Mouse (Mus musculus) liver, adult 2 months (tissue): ENCODE data around the gene Agbl1. TPM values are rescaled to one million over a fixed set of nuclear protein-coding genes. Genes with fewer than 3 reads are reported as not detected.

Experiments
- DNase-seq: peaks from one replicate; pipeline ENCODE4 v3.0.0-alpha.2; 2011; ENCODE audit warnings: low read depth, low spot score; ENCODE audit errors: extremely low read depth
- H3K27ac ChIP-seq: fragments of 200-500 bp; replicated peaks from 2 replicates; pipeline ENCODE4 v1.5.1; 2012; ENCODE audit warnings: low read depth, mild to moderate bottlenecking, control low read depth, inconsistent platforms, low read length; ENCODE audit not compliant: insufficient read depth
- H3K27me3 ChIP-seq: fragments of 200-500 bp; 2 replicates; pipeline ENCODE4 v1.6.1; 2012; ENCODE audit warnings: mild to moderate bottlenecking, moderate library complexity, low read length, inconsistent platforms; ENCODE audit not compliant: control insufficient read depth, insufficient read depth
- H3K36me3 ChIP-seq: fragments of 200-500 bp; 2 replicates; pipeline ENCODE4 v1.6.1; 2012; ENCODE audit warnings: low read length, inconsistent platforms; ENCODE audit not compliant: control insufficient read depth, insufficient read depth
- H3K4me1 ChIP-seq: fragments of 200-500 bp; 2 replicates; pipeline ENCODE4 v1.6.1; 2011; ENCODE audit warnings: low read length; ENCODE audit not compliant: control insufficient read depth, insufficient read depth
- H3K4me3 ChIP-seq: fragments of 200-500 bp; 2 replicates; pipeline ENCODE4 v1.5.1; 2011; ENCODE audit warnings: low read depth, mild to moderate bottlenecking, control low read depth, low read length, moderate library complexity; ENCODE audit not compliant: insufficient read depth
- H3K79me2 ChIP-seq: fragments of 200-500 bp; 2 replicates; pipeline ENCODE4 v1.6.1; 2012; ENCODE audit warnings: inconsistent platforms, mild to moderate bottlenecking, low read length, moderate library complexity; ENCODE audit not compliant: control insufficient read depth, insufficient read depth
- H3K9ac ChIP-seq: fragments of 200-500 bp; 2 replicates; pipeline ENCODE4 v1.6.1; 2012; ENCODE audit warnings: low read depth, mild to moderate bottlenecking, control low read depth, inconsistent platforms, low read length
- CTCF ChIP-seq: fragments of 200-500 bp; IDR thresholded peaks from 2 replicates; pipeline ENCODE4 v1.5.1; 2011; ENCODE audit warnings: low read depth, low read length, control low read depth
- POLR2A ChIP-seq: fragments of 200-500 bp; IDR thresholded peaks from 2 replicates; pipeline ENCODE4 v1.6.1; 2011; ENCODE audit warnings: low read length, control low read depth; ENCODE audit not compliant: insufficient read depth; ENCODE audit errors: extremely low read depth
- whole genome bisulfite sequencing: fragments of 180-500 bp; shearing (Covaris S2); methylation state at CpG from one replicate; pipeline ENCODE4 v1.1.7; 2018; 5-methylcytosine and 5-hydroxymethylcytosine counted together
- polyA plus RNA-seq: library from polyadenylated mRNA; depleted of rRNA; stranded (reverse); fragments of >200 nt; gene quantifications from 2 replicates; pipeline ENCODE4 v1.2.3, GENCODE M21; 2012
- total RNA-seq: library from RNA; depleted of rRNA; stranded (reverse); fragments of >200 nt; gene quantifications from 2 replicates; pipeline ENCODE4 v1.2.3, GENCODE M21; 2014

Gene Agbl1
- total and polyA plus RNA-seq, 2 experiments: not detected

GRCm38 (mm10) chr7:76416084-76416597 lies 186.5 kb downstream of the Agbl1 start:
- H3K27me3 ChIP-seq: no peaks in the 10 kb centered on the region
- no peak for DNase-seq
- H3K9ac ChIP-seq: no peak overlapping the region
- no peak overlapping the region for H3K27ac ChIP-seq
- no peak overlapping the region for H3K4me3 ChIP-seq
- 78% methylated on average over 3 of the region's 3 CpGs for WGBS
- no peaks in the 10 kb centered on the region for H3K4me1 ChIP-seq
- H3K79me2 ChIP-seq: no peaks in the 10 kb centered on the region
- TF ChIP-seq CTCF: no peak
- no peak for TF ChIP-seq POLR2A
- no peaks in the 10 kb centered on the region for H3K36me3 ChIP-seq

GRCm38 (mm10) chr7:76438581-76438980 lies 208.9 kb downstream of the Agbl1 start:
- H3K4me3 ChIP-seq: no peak overlapping the region
- H3K27ac ChIP-seq: no peak overlapping the region
- H3K4me1 ChIP-seq: no peaks in the 10 kb centered on the region
- no peak overlapping the region for H3K9ac ChIP-seq
- no peaks in the 10 kb centered on the region for H3K36me3 ChIP-seq
- no peak for DNase-seq
- no peaks in the 10 kb centered on the region for H3K79me2 ChIP-seq
- TF ChIP-seq CTCF: no peak
- TF ChIP-seq POLR2A: no peak
- no peaks in the 10 kb centered on the region for H3K27me3 ChIP-seq

GRCm38 (mm10) chr7:76438988-76439387 lies 209.3 kb downstream of the Agbl1 start:
- TF ChIP-seq CTCF: no peak
- no peak for TF ChIP-seq POLR2A
- Histone ChIP-seq H3K27me3 (no peaks in the 10 kb centered on the region), H3K79me2 (no peaks in the 10 kb centered on the region), H3K36me3 (no peaks in the 10 kb centered on the region), H3K27ac (no peak overlapping the region), H3K4me1 (no peaks in the 10 kb centered on the region), H3K4me3 (no peak overlapping the region), H3K9ac (no peak overlapping the region)
- WGBS: 82% methylated on average over 4 of the region's 4 CpGs
- no peak for DNase-seq

GRCm38 (mm10) chr7:76462361-76463001 lies 232.8 kb downstream of the Agbl1 start:
- TF ChIP-seq CTCF: no peak
- TF ChIP-seq POLR2A: no peak
- Histone ChIP-seq H3K4me3 (no peak overlapping the region), H3K79me2 (no peaks in the 10 kb centered on the region), H3K27me3 (no peaks in the 10 kb centered on the region), H3K27ac (no peak overlapping the region), H3K4me1 (no peaks in the 10 kb centered on the region), H3K36me3 (no peaks in the 10 kb centered on the region), H3K9ac (no peak overlapping the region)
- DNase-seq: no peak
- WGBS: 68% methylated on average over 5 of the region's 5 CpGs

GRCm38 (mm10) chr7:76466427-76466826 lies 236.7 kb downstream of the Agbl1 start:
- TF ChIP-seq POLR2A: no peak
- TF ChIP-seq CTCF: no peak
- DNase-seq: no peak
- no peaks in the 10 kb centered on the region for H3K36me3 ChIP-seq
- H3K4me1 ChIP-seq: no peaks in the 10 kb centered on the region
- H3K4me3 ChIP-seq: no peak overlapping the region
- H3K9ac ChIP-seq: no peak overlapping the region
- 57% methylated on average over 2 of the region's 2 CpGs for WGBS
- H3K79me2 ChIP-seq: no peaks in the 10 kb centered on the region
- no peak overlapping the region for H3K27ac ChIP-seq
- H3K27me3 ChIP-seq: no peaks in the 10 kb centered on the region

- H3K27me3 ChIP-seq: no peaks in the 10 kb centered on the region
- DNase-seq: no peak
- no peaks in the 10 kb centered on the region for H3K36me3 ChIP-seq
- 56% methylated on average over 6 of the region's 6 CpGs for WGBS
- H3K4me3 ChIP-seq: no peak overlapping the region
- no peaks in the 10 kb centered on the region for H3K4me1 ChIP-seq
- no peak for TF ChIP-seq POLR2A
- no peak for TF ChIP-seq CTCF
- H3K79me2 ChIP-seq: no peaks in the 10 kb centered on the region
- no peak overlapping the region for H3K9ac ChIP-seq
- H3K27ac ChIP-seq: no peak overlapping the region
Observed at GRCm38 (mm10) chr7:76474233-76474632, 244.5 kb downstream of the Agbl1 start.
